Mouse (Mus musculus) olfactory bulb, adult 2 months (tissue): ENCODE measurements around the gene Lbhd2.

Source experiments
- CTCF ChIP-seq: fragments of 200-500 bp; IDR thresholded peaks from 2 replicates; pipeline ENCODE4 v1.5.1; 2012; ENCODE audit warnings: low read depth, mild to moderate bottlenecking, low read length, moderate library complexity; ENCODE audit not compliant: insufficient read depth
- POLR2A ChIP-seq: fragments of 200-500 bp; IDR thresholded peaks from 2 replicates; pipeline ENCODE4 v1.6.1; 2012; ENCODE audit warnings: mild to moderate bottlenecking, low read depth, low read length, moderate library complexity; ENCODE audit not compliant: insufficient read depth

GRCm38 (mm10) chr12:111424547-111424946 lies 17.9 kb downstream of the Lbhd2 start:
- TF ChIP-seq POLR2A = no peak
- no peak for TF ChIP-seq CTCF
